Comparison of ENCODE assay signal across 7 mouse cellular contexts in the genomic region with DNA sequence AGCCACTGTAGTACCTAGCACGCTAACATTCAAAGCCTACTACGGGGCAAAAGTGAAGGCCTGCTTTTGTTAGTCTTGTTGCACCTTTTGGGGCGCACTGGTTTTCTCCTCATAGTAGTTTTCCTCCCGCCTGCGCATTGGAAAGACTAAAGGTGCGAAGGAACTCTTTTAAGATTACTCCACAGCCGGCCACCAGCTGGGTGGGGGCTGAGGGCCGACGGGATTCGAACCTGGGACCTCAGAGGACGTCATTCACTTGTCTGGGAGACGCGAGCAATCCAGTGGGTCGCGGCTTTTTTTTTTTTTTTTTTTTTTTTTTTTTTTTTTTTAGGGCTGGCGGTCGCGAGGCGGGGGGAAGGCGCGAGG. TPM values are rescaled to one million over a fixed set of nuclear protein-coding genes. Genes with fewer than 3 reads are reported as not detected.
DNase-seq lines count a peak whose midpoint lies in the region; ATAC-seq and TF ChIP-seq lines count a peak whose summit lies in the region.

No protein-coding gene starts in this region.

- peak; percentile 27; the same call in 1 of the 2 replicates for ATAC-seq in erythroblast, adult 5-6 weeks (replicated peaks; ENCODE audit: low FRiP score, poor library complexity, severe bottlenecking)
- 0 out of 2 replicates have a peak, but pooled peaks have one; percentile 4 for ATAC-seq in kidney, embryonic 15.5 days (replicated peaks; ENCODE audit: low FRiP score)
- ATAC-seq in neural tube, embryonic 14.5 days (ENCODE audit: low read depth), result peak; percentile 18

- peak overlapping the region; percentile 63 for H3K4me3 ChIP-seq in bone marrow, adult 2 months (replicated peaks; ENCODE audit: control insufficient read depth, low read depth, low read length)
- H3K4me3 ChIP-seq in kidney, embryonic 15.5 days (replicated peaks), result peak overlapping the region; percentile 99
- H3K4me3 ChIP-seq in neural tube, embryonic 14.5 days (ENCODE audit: low read depth, low read length), result peak overlapping the region; percentile 98

- H3K27ac ChIP-seq in bone marrow, adult 2 months (ENCODE audit: control insufficient read depth, insufficient read depth, low read depth, low read length, poor library complexity), result no peak overlapping the region
- peak overlapping the region; percentile 98 for H3K27ac ChIP-seq in kidney, embryonic 15.5 days
- H3K27ac ChIP-seq in neural tube, embryonic 14.5 days (ENCODE audit: low read depth, low read length), result peak overlapping the region; percentile 92; the same call in 1 of the 2 replicates

- H3K9me3 ChIP-seq in kidney, embryonic 15.5 days (replicated peaks), result no peaks in the 10 kb centered on the region
- no peaks in the 10 kb centered on the region for H3K9me3 ChIP-seq in neural tube, embryonic 14.5 days (ENCODE audit: control insufficient read depth, low read length)

- peak overlapping the region; percentile 96 for H3K9ac ChIP-seq in kidney, embryonic 15.5 days
- H3K9ac ChIP-seq in neural tube, embryonic 14.5 days (replicated peaks; ENCODE audit: low read depth, low read length), result peak overlapping the region; percentile 98

- TF ChIP-seq POLR2A in bone marrow, adult 2 months (IDR thresholded peaks at IDR 0.05; ENCODE audit: borderline replicate concordance, control insufficient read depth, low read depth, low read length), result no peak

- H3K4me1 ChIP-seq in bone marrow, adult 2 months (ENCODE audit: control insufficient read depth, insufficient read depth, low read length), result no peaks in the 10 kb centered on the region; the same call in 1 of the 2 replicates
- peaks cover 19% of the 10 kb centered on the region for H3K4me1 ChIP-seq in kidney, embryonic 15.5 days
- peaks cover 12% of the 10 kb centered on the region; the same call in 1 of the 2 replicates for H3K4me1 ChIP-seq in neural tube, embryonic 14.5 days (ENCODE audit: control insufficient read depth, insufficient read depth, low read length)

- H3K36me3 ChIP-seq in kidney, embryonic 15.5 days, result no peaks in the 10 kb centered on the region
- no peaks in the 10 kb centered on the region for H3K36me3 ChIP-seq in neural tube, embryonic 14.5 days (ENCODE audit: control insufficient read depth, insufficient read depth, low read length)

- intact Hi-C loops in left cerebral cortex, postnatal 36 days (cut with DNase I), result no loop called here
- intact Hi-C loops in left cerebral cortex, postnatal 10 days (cut with DNase I), result loop anchor here (10.0 kb wide), 1 partner anchor 110 kb away; no protein-coding TSS in a partner anchor

- peak overlapping the region; percentile 62 for H3K4me2 ChIP-seq in kidney, embryonic 15.5 days
- peak overlapping the region; percentile 61 for H3K4me2 ChIP-seq in neural tube, embryonic 14.5 days (ENCODE audit: low read depth, low read length)

- 12% methylated on average over 21 of the region's 21 CpGs for WGBS in bone marrow, adult 2 months
- WGBS in kidney, embryonic 15.5 days, result 12% methylated on average over 18 of the region's 21 CpGs
- whole genome bisulfite sequencing in neural tube, embryonic 14.5 days, result 14% methylated on average over 15 of the region's 21 CpGs

- peak; percentile 18 to 23 for DNase-seq in left cerebral cortex, postnatal 36 days (ENCODE audit: low spot score in 2 of 2)
- no peak for DNase-seq in left cerebral cortex, postnatal 10 days (ENCODE audit: extremely low spot score in 1 of 2, low spot score in 2 of 2)
- no peak for DNase-seq in adrenal gland, postnatal 10 days

- no peak for TF ChIP-seq CTCF in bone marrow, adult 2 months (IDR thresholded peaks at IDR 0.05; ENCODE audit: control insufficient read depth, insufficient read depth, low read length)

- H3K27me3 ChIP-seq in kidney, embryonic 15.5 days, result no peaks in the 10 kb centered on the region
- no peaks in the 10 kb centered on the region for H3K27me3 ChIP-seq in neural tube, embryonic 14.5 days (ENCODE audit: control insufficient read depth, insufficient read depth, low read length)

RNA-seq across cellular contexts. Expression of gene Scmh1, which starts 0.3 kb away (rescaled TPM):
- 10 to 100 TPM; 83.6 to 96.1 TPM for total RNA-seq in left cerebral cortex, postnatal 36 days (2021)
- total RNA-seq in left cerebral cortex, postnatal 10 days (2021), result 100 to 1,000 TPM; 129 TPM
- polyA plus RNA-seq in bone marrow, adult 2 months (2011; ENCODE audit: insufficient read depth, insufficient read length, low replicate concordance, missing spikeins), result 13.5 and 24.1 TPM in 2 replicates
- 7.3 and 9.8 TPM in 2 replicates for total RNA-seq in erythroblast, adult 5-6 weeks (2015; ENCODE audit: low replicate concordance)
- total RNA-seq in erythroblast, adult 5-6 weeks (2017; ENCODE audit: low replicate concordance), result 3.2 and 4.7 TPM in 2 replicates
- polyA plus RNA-seq in kidney, embryonic 15.5 days (2015; fragmentation: Nextera tagmentation; extraction: Ambion mirVana), result 41.8 and 43.5 TPM in 2 replicates
- polyA plus RNA-seq in neural tube, embryonic 14.5 days (2014; fragmentation: Nextera tagmentation; extraction: Ambion mirVana), result 90.8 and 94.6 TPM in 2 replicates
- 10 to 100 TPM; 40.3 to 47.3 TPM for total RNA-seq in adrenal gland, postnatal 10 days (2021)

Comparison
In these comparisons a context has a peak if more than half of its experiments do, and no peak if none do; other contexts are left out.
1. DNase-seq: peak in left cerebral cortex, postnatal 36 days (2 of 2); none in left cerebral cortex, postnatal 10 days (0 of 2) and adrenal gland, postnatal 10 days (single experiment).
2. Peak in every context shown above with its lines, with median percentiles within 50 percentile points of each other: H3K4me3 ChIP-seq and ATAC-seq.